Mouse (Mus musculus) right cerebral cortex, postnatal 36 days (tissue): Measurements from ENCODE around the gene Fastk.

Experiments used
- DNase-seq, 2 experiments: peaks; one replicate each; pipeline ENCODE4 v3.0.0; 2022; ENCODE audit warnings: low spot score in 2 of 2, mixed read lengths in 1 of 2

Fastk gene

GRCm38 (mm10) chr5:24444746-24445427 lies at the start of gene Fastk:
TSS of gene Fastk (minus strand) at chr5:24445287.
- peak; percentile 89 to 92 for DNase-seq

DNA sequence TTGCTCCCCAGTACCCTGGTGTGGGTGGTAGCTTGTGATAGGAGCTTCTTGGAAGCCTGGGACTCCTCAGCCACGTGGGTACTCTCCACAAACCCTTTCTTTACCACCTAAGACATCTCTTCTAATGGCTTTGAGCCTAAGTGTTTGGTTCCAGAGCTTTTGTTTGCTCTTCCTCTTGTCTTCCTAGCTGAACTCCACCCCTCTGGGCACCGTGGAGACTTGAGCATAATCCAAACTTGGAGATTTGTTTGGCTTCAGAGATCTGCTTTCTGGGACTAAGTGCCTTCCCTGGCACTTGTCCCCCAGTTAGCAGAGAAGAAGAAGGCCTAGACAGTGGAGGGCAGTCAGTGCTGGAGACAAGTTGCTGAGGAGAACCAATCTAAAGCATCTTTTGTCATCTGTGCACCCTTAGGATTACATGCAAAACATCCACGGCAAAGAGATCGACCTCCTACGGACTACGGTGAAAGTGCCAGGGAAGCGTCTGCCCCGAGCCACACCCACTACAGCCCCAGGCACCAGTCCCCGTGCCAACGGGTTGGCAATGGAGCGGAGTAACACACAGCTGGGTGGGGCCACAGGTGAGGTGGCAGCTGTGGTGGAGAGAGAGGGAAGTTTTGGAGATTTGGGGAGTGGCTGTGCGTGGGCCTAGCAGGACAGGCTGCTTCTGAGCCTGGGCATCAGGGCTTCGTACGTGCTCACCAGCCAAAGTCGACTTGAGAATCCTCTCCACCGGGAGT lies 47.6 kb upstream of the Fastk start:
- no peak for DNase-seq

GRCm38 (mm10) chr5:24490413-24490920 lies 45.4 kb upstream of the Fastk start:
- DNase-seq = no peak

DNA sequence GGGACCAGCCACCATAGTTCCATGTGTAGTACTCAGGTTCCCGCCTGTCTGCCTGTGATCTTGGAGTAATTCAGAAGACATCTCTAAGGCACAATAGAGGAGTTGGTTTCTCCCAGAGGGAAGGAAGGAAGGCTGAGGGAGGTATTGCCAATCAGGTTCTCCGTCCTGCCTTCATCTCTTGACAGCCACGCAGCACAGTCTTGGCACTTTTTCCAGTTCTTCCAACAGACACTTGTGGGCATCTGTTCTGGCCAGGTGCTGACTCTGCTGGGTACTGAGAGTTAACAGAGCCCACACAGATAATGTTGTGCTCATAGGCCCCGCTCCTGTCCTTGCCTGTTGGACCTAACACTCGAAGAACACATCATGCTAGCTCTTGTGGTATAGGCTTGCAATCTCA lies 41.7 kb upstream of the Fastk start:
- no peak for DNase-seq

DNA sequence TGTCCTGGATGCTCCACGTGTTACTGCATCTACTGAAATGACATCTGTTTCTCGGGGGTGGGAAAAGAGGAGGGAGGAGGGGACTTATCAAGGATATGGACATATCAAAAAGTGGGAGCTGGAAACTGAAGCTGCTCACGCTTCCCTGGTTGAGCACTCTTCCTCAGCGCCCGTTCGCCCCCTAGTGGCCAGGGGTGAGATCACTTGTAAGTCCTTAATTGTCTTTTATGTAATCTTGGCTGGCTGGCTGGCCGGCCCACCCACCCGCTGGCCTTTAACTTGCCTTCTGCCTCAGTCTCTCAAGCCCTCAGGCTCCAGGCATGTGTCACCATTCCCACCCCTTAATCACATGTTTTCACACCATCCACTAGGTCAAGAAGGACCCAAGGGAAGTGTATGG lies 41.0 kb upstream of the Fastk start:
- DNase-seq = peak; percentile 79 to 84

GRCm38 (mm10) chr5:24484963-24485362 lies 39.9 kb upstream of the Fastk start:
- DNase-seq = no peak

DNA sequence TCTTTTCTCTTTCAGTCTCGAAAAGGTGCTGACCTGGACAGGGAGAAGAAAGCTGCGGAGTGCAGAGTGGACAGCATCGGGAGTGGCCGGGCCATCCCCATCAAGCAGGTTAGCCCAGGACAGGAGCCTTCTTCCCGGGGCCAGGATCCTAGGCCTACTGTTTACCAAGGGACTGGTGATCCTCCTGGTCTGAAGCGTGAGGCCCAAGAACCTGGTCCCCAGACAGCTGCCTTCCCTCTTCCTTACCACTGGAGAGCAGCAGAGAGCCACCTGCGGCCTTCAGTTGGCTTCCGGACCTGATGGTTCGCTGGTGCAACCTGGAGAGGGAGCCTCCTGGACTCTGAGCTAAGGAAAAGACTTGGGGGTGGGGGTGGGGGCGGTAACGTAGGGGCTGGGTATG lies 38.2 kb upstream of the Fastk start:
- DNase-seq = peak; percentile 51 to 53

DNA sequence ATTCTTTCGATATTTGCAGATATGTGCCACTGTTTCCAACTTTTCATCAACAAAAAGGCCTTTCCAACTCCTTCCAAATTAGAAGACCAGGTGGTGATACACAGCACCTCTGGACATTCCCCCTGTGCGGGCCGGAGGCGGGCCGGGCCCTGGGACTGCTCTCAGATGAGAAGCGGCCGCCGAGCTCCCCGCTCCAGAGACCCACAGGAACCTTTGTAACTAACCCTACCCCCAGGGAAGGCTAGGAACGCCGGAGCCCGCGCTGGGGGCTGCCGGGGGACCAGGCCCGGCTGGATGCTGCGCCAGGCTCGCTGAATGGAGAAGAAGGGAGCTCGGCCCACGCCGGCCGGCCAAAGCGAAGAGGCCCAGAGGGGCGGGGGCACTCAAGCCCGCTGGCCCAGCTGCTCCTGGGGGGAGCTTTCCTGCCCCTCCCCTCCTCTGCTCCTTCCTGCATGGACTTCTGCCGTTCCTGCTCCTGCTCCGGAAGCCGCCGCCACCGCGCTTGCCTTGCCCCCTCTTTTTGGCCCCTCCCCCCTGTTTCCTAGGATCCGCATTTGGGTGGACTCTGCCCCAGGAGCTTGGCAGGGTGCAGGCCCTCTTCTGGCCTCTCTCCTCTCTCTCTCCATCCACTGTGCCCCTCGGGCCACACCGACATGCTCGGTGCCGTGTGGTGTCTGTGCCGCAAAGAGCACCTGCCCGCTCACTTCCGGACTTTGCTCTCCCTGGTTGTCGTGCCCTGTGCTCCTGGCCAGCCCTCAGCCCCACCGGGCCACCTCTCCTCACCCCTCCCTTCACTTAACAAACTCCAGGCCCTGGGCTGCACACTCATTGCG lies 37.4 kb upstream of the Fastk start:
- DNase-seq = no peak

- no peak for DNase-seq
Observed at GRCm38 (mm10) chr5:24481647-24482046, 36.6 kb upstream of the Fastk start.

GRCm38 (mm10) chr5:24477909-24478308 lies 32.8 kb upstream of the Fastk start:
- no peak for DNase-seq

- DNase-seq = no peak
Observed at GRCm38 (mm10) chr5:24475476-24476241, 30.6 kb upstream of the Fastk start.

DNA sequence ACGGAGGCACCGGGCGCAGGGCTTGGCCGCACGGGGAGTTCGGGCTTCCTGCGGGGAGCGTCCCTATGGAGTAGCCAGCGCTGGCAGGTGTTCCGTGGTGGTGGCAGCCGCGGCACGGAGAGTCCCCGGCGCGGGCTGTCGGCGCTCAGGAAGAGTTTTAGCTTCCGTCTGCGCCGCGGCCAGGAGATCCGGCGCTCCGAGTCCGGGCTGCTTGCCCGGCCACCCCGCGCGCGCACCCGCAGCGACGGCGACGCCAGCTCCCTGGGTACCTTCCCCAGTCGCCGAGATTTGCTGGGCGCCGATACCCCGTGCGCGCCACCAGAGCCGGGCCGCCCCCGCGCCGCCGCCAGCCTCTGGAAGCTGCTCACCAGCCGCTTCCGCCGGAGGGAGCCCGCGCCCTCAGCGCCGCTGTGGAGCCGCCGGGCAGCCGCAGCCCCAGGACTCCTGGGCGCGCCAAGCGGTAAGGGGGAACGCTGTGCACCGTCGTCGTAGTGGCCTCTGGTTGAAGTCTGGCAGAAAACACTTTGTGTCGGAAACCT lies 29.7 kb upstream of the Fastk start:
- DNase-seq = peak; percentile 65 to 68

- no peak for DNase-seq
Observed at GRCm38 (mm10) chr5:24474025-24474722, 29.1 kb upstream of the Fastk start.

DNA sequence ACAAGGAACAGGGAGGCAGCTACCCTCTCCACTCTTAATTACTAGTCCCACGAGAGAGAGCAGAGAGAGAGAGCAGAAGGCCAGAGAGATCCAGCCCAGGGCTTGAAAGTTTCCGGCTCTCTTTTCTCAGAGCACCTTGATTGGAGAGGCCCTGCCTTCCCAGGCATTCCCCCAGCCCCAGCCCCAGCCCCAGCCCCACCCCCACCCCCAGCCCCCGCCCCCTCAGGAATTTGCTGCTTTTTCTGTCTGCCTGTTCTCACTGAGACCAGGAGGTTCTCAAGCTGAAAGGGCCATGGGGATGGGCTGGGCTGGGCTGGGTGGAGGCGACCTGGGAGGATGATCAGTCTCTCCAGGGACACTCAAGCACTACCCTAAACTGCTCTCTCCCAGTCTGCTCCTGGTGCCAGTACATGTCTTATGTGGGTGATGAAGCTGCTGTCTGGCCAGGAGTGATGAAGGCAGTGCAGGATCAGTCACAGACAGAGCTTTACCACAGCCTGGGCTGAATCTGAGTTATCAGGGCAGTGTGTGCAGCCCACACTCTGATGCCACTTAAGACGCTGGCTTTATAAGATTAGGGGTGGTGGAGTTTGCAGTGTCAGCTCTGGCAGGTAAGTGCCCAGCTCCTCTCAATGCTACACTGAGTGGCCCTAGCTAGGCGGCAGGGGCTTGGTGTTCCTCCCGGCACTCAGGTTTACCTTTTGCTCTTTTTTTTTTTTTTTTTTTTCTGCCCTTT lies 28.0 kb upstream of the Fastk start:
- no peak for DNase-seq

- DNase-seq = no peak
Observed at GRCm38 (mm10) chr5:24470600-24470999, 25.5 kb upstream of the Fastk start.

DNA sequence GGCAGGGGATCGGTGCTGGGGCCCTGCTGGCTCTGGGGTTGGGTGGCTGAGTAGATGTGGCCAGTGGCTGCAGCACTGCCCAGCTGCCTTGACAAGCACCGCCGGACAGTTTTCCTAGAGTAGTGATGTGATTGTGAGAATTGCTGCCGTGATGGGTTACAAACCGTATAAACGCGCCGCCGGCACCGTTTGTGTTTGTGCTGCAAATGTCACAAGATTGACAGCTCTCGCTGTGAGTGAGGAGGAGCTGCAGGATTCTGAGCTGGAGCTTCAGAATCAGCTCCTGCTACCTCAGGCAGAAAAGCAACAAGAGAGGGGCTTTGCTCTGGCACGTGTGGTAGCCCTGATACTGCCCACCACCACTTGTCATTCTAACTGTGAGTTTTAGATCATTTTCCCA lies 21.7 kb upstream of the Fastk start:
- no peak for DNase-seq

DNA sequence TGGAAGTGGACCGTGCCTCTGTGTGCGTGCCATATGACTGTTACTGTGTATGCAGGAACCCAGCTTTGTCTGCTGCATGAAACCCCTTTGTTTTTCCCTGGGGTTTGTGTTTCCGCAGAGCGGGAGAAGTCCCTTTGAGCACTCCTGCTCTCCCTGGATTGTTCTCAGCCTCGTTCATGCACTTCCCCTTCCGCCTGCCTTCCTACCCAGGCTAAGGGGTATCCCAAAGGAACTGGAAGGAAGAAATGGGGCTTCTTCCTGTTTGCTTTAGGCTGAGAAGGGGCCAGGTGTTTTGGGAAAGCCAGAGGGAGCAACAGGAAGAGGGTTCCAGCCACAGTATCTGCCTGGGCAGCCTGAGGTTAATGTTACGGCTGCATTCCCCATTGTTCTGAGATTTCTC lies 10.5 kb upstream of the Fastk start:
- DNase-seq = no peak

- DNase-seq = no peak
Observed at GRCm38 (mm10) chr5:24455076-24455475, 10.0 kb upstream of the Fastk start.

DNA sequence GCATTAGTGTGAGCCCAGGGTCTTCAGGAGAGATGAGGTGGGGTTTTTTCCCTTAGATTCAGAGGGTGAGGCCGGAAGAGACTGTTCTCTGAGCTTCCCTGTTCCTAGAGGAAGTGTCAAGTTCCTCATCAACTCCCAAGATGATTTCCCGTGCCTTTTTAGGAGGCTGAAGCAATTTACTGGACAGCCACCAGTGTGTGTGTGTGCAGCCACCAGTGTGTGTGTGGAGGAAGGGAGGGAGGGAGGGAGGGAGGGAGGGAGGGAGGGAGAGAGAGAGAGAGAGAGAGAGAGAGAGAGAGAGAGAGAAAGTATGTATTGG lies 8.9 kb upstream of the Fastk start:
- no peak for DNase-seq
